8 mouse cellular contexts compared by ENCODE assay signal in genomic region chr9:75037451-75038356, GRCm38 (mm10). TPM values are rescaled to one million over a fixed set of nuclear protein-coding genes. Genes with fewer than 3 reads are reported as not detected.
DNase-seq lines count a peak whose midpoint lies in the region; ATAC-seq and TF ChIP-seq lines count a peak whose summit lies in the region.

Gene Arpp19 (plus strand): TSS chr9:75037614.

- peaks cover 32% of the 10 kb centered on the region for H3K4me1 ChIP-seq in E14TG2a.4 (replicated peaks; ENCODE audit: low read depth, low read length)
- peaks cover 20% of the 10 kb centered on the region for H3K4me1 ChIP-seq in forebrain, embryonic 13.5 days
- peaks cover 20% of the 10 kb centered on the region for H3K4me1 ChIP-seq in liver, postnatal 0 days (ENCODE audit: insufficient read depth)
- peaks cover 11% of the 10 kb centered on the region for H3K4me1 ChIP-seq in neural tube, embryonic 14.5 days (ENCODE audit: control insufficient read depth, insufficient read depth, low read length)

- peak; percentile 98 for ATAC-seq in forebrain, embryonic 13.5 days
- peak; percentile 89 for ATAC-seq in liver, postnatal 0 days
- peak; percentile 98 for ATAC-seq in neural tube, embryonic 14.5 days (ENCODE audit: low read depth)

- no peak for TF ChIP-seq EP300 in liver, postnatal 0 days (IDR thresholded peaks at IDR 0.05; ENCODE audit: low read depth)

- no peaks in the 10 kb centered on the region for H3K27me3 ChIP-seq in E14TG2a.4 (ENCODE audit: insufficient read depth, low read length)
- no peaks in the 10 kb centered on the region for H3K27me3 ChIP-seq in forebrain, embryonic 13.5 days
- H3K27me3 ChIP-seq in liver, postnatal 0 days (ENCODE audit: insufficient read depth, low read length), result no peaks in the 10 kb centered on the region
- H3K27me3 ChIP-seq in neural tube, embryonic 14.5 days (ENCODE audit: control insufficient read depth, insufficient read depth, low read length), result no peaks in the 10 kb centered on the region

- peak within 1 kb of the TSS; percentile 97 for H3K4me3 ChIP-seq in E14TG2a.4 (replicated peaks; ENCODE audit: low read length)
- peak within 1 kb of the TSS; percentile 96 for H3K4me3 ChIP-seq in forebrain, embryonic 13.5 days
- peak within 1 kb of the TSS; percentile 91 for H3K4me3 ChIP-seq in liver, postnatal 0 days (ENCODE audit: low read depth, low read length)
- H3K4me3 ChIP-seq in neural tube, embryonic 14.5 days (ENCODE audit: low read depth, low read length), result peak within 1 kb of the TSS; percentile 88

- TF ChIP-seq CTCF in E14TG2a.4 (conservative IDR thresholded peaks at IDR 0.05; ENCODE audit: low read length), result no peak
- TF ChIP-seq CTCF in liver, postnatal 0 days (IDR thresholded peaks at IDR 0.05; ENCODE audit: low read depth), result no peak

- intact Hi-C loops in heart, postnatal 10 days (cut with DNase I), result no loop called here

- peak within 1 kb of the TSS; percentile 95 for H3K9ac ChIP-seq in forebrain, embryonic 13.5 days
- peak within 1 kb of the TSS; percentile 95 for H3K9ac ChIP-seq in liver, postnatal 0 days (replicated peaks)
- H3K9ac ChIP-seq in neural tube, embryonic 14.5 days (replicated peaks; ENCODE audit: low read depth, low read length), result peak within 1 kb of the TSS; percentile 93

- under 1% methylated on average over 72 of the region's 73 CpGs for WGBS in forebrain, embryonic 13.5 days
- WGBS in large intestine, adult 2 months, result under 1% methylated on average over 70 of the region's 73 CpGs
- under 1% methylated on average over 62 of the region's 73 CpGs for WGBS in liver, postnatal 0 days (ENCODE audit: insufficient replicate concordance)
- under 1% methylated on average over 65 of the region's 73 CpGs for WGBS in neural tube, embryonic 14.5 days

- peak within 1 kb of the TSS; percentile 70 for H3K27ac ChIP-seq in forebrain, embryonic 13.5 days
- H3K27ac ChIP-seq in liver, postnatal 0 days (ENCODE audit: low read depth), result peak within 1 kb of the TSS; percentile 85
- H3K27ac ChIP-seq in neural tube, embryonic 14.5 days (ENCODE audit: low read depth, low read length), result peak within 1 kb of the TSS; percentile 69

- peak within 1 kb of the TSS; percentile 82 for H3K4me2 ChIP-seq in forebrain, embryonic 13.5 days
- peak within 1 kb of the TSS; percentile 86 for H3K4me2 ChIP-seq in liver, postnatal 0 days (ENCODE audit: low read depth, low read length)
- peak within 1 kb of the TSS; percentile 70 for H3K4me2 ChIP-seq in neural tube, embryonic 14.5 days (ENCODE audit: low read depth, low read length)

- peaks cover 17% of the 10 kb centered on the region; the same call in 1 of the 2 replicates for H3K36me3 ChIP-seq in E14TG2a.4 (ENCODE audit: insufficient read depth, low read length)
- peaks cover 4% of the 10 kb centered on the region; the same call in 1 of the 2 replicates for H3K36me3 ChIP-seq in forebrain, embryonic 13.5 days (ENCODE audit: poor library complexity, severe bottlenecking)
- H3K36me3 ChIP-seq in liver, postnatal 0 days (replicated peaks; ENCODE audit: insufficient read depth, low read length), result 0 out of 2 replicates have a peak, but pooled peaks cover 2% of the 10 kb centered on the region
- no peaks in the 10 kb centered on the region for H3K36me3 ChIP-seq in neural tube, embryonic 14.5 days (ENCODE audit: control insufficient read depth, insufficient read depth, low read length)

- no peaks in the 10 kb centered on the region for H3K9me3 ChIP-seq in E14TG2a.4 (ENCODE audit: low read length)
- H3K9me3 ChIP-seq in forebrain, embryonic 13.5 days (replicated peaks), result no peaks in the 10 kb centered on the region
- H3K9me3 ChIP-seq in liver, postnatal 0 days (ENCODE audit: low read length), result no peaks in the 10 kb centered on the region
- no peaks in the 10 kb centered on the region for H3K9me3 ChIP-seq in neural tube, embryonic 14.5 days (ENCODE audit: control insufficient read depth, low read length)

- peak; percentile 62 for DNase-seq in c-Kit-positive CD71-positive TER-119-positive erythroid progenitor cells, embryonic 14.5 days (ENCODE audit: low spot score)
- peak; percentile 85 to 87 for DNase-seq in heart, postnatal 10 days
- DNase-seq in large intestine, adult 2 months (ENCODE audit: low read depth, low spot score), result peak; percentile 51
- peak; percentile 87 for DNase-seq in liver, postnatal 0 days
- DNase-seq in testis, postnatal 10 days (ENCODE audit: low spot score), result peak; percentile 83

RNA-seq across cellular contexts. Expression of gene Arpp19, which starts in this region (rescaled TPM):
- 282 and 301 TPM in 2 replicates for polyA plus RNA-seq in forebrain, embryonic 13.5 days (2015; fragmentation: Nextera tagmentation; extraction: Ambion mirVana)
- 100 to 1,000 TPM; 157 to 163 TPM for total RNA-seq in heart, postnatal 10 days (2021)
- polyA plus RNA-seq in large intestine, adult 2 months (2012; rRNA removed), result 9.7 and 11.3 TPM in 2 replicates
- 187 and 189 TPM in 2 replicates for polyA plus RNA-seq in liver, postnatal 0 days (2015; fragmentation: Nextera tagmentation; extraction: Ambion mirVana)
- 209 and 219 TPM in 2 replicates for polyA plus RNA-seq in neural tube, embryonic 14.5 days (2014; fragmentation: Nextera tagmentation; extraction: Ambion mirVana)

Comparison
In these comparisons a context has a peak if more than half of its experiments do, and no peak if none do; other contexts are left out.
1. Peak in every context shown above with its lines: DNase-seq, ATAC-seq, H3K4me3 ChIP-seq and H3K27ac ChIP-seq.
2. RNA of gene Arpp19 (polyA plus RNA-seq): 282 to 301 TPM in forebrain, embryonic 13.5 days, 209 to 219 TPM in neural tube, embryonic 14.5 days and 187 to 189 TPM in liver, postnatal 0 days; 9.7 to 11.3 TPM in large intestine, adult 2 months; every median in the first group is over 10 times any median in the second.